Mouse (Mus musculus): ENCODE data around the gene Ythdf1.

DNA sequence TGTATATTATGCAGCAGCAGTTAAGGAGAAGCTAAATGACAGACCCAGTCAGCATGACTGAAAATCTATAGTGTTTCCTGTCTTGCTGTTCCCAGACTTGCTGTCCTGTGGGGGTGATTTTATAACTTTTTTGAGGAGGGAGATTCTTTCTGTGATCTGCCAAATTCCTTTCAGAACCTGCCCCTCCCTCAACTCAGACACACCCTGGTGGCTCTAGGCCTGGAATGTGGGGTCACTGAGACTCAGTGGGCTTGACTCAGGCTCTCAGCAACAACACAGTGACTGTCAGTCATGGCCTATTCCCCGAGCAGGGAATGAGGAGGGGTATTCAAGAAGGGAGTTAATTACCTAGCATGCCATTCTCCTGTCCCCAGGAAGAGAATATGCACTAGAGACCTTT lies 29.2 kb upstream of the Ythdf1 start:
- TF ChIP-seq GATA1 (IDR thresholded peaks at IDR 0.05; ENCODE audit: borderline replicate concordance, low read length) (no peak), FLI1 (IDR thresholded peaks at IDR 0.05; ENCODE audit: low read length) (no peak)

All from megakaryocyte, embryonic 14.5 days (primary cell).